Mouse (Mus musculus) hindbrain, embryonic 16.5 days (tissue): ENCODE results near the gene Dus1l. TPM values are rescaled to one million over a fixed set of nuclear protein-coding genes. Genes with fewer than 3 reads are reported as not detected.
"Not testable (repeated sequence)": the region's sequence is repeated elsewhere in the genome, so short reads cannot be mapped to it uniquely, and the experiment has no call there.

Source experiments
- ATAC-seq: fragments of 200-750 bp; cut with Nextera tagmentation; 2 replicates; pipeline ENCODE4 v1.8.0; 2017; ENCODE audit warnings: moderate TSS enrichment, moderate library complexity
- H3K27ac ChIP-seq: fragments of 300-500 bp; sonication (generic); 2 replicates; pipeline ENCODE4 v1.5.1; 2014; ENCODE audit warnings: low read depth, mild to moderate bottlenecking, control low read depth, low read length, moderate library complexity
- H3K27me3 ChIP-seq: fragments of 300-500 bp; sonication (generic); replicated peaks from 2 replicates; pipeline ENCODE4 v1.6.1; 2014; ENCODE audit warnings: low read length; ENCODE audit not compliant: control insufficient read depth, insufficient read depth
- H3K36me3 ChIP-seq: fragments of 300-500 bp; sonication (generic); 2 replicates; pipeline ENCODE4 v1.6.1; 2014; ENCODE audit warnings: mild to moderate bottlenecking, low read length, moderate library complexity, mixed read lengths; ENCODE audit not compliant: control insufficient read depth, insufficient read depth
- H3K4me1 ChIP-seq: fragments of 300-500 bp; sonication (generic); 2 replicates; pipeline ENCODE4 v1.6.1; 2014; ENCODE audit warnings: low read depth, low read length; ENCODE audit not compliant: control insufficient read depth, insufficient read depth
- H3K4me2 ChIP-seq: fragments of 300-500 bp; sonication (generic); 2 replicates; pipeline ENCODE4 v1.6.1; 2014; ENCODE audit warnings: mild to moderate bottlenecking, low read length, control low read depth, moderate library complexity
- H3K4me3 ChIP-seq: fragments of 300-500 bp; sonication (generic); 2 replicates; pipeline ENCODE4 v1.5.1; 2014; ENCODE audit warnings: mild to moderate bottlenecking, low read length, control low read depth, moderate library complexity
- H3K9ac ChIP-seq: fragments of 300-500 bp; sonication (generic); 2 replicates; pipeline ENCODE4 v1.6.1; 2014; ENCODE audit warnings: low read depth, mild to moderate bottlenecking, control low read depth, low read length, moderate library complexity
- H3K9me3 ChIP-seq: fragments of 300-500 bp; sonication (generic); 2 replicates; pipeline ENCODE4 v1.6.1; 2014; ENCODE audit warnings: mild to moderate bottlenecking, low read length, moderate library complexity; ENCODE audit not compliant: control insufficient read depth
- WGBS: fragments of 180-500 bp; shearing (Covaris S2); extraction: QIAGEN DNeasy Blood & Tissue Kit; methylation state at CpG from one replicate; pipeline ENCODE4 v1.1.7; 2014; 5-methylcytosine and 5-hydroxymethylcytosine counted together
- polyA plus RNA-seq: library from polyadenylated mRNA; unstranded; fragments of >200 nt; fragmentation: Nextera tagmentation; extraction: Ambion mirVana; gene quantifications from 2 replicates; pipeline ENCODE4 v1.2.1, GENCODE M21; 2015

Dus1l gene
- polyA plus RNA-seq, 1 experiment from 2014 or later, result 48.5 TPM

GRCm38 (mm10) chr11:120804274-120804673 lies 8.1 kb upstream of the Dus1l start:
- 84% methylated on average over 7 of the region's 7 CpGs for WGBS
- no peak overlapping the region for H3K4me2 ChIP-seq
- H3K9me3 ChIP-seq, result no peaks in the 10 kb centered on the region
- H3K36me3 ChIP-seq, result peaks cover 40% of the 10 kb centered on the region
- ATAC-seq, result no peak
- H3K4me3 ChIP-seq, result no peak overlapping the region
- H3K4me1 ChIP-seq, result no peaks in the 10 kb centered on the region
- H3K27ac ChIP-seq, result no peak overlapping the region
- no peaks in the 10 kb centered on the region for H3K27me3 ChIP-seq
- H3K9ac ChIP-seq, result no peak overlapping the region

GRCm38 (mm10) chr11:120800061-120800904 lies 4.1 kb upstream of the Dus1l start:
- peak; percentile 61; the same call in 1 of the 2 replicates for ATAC-seq
- H3K27ac ChIP-seq, result peak overlapping the region; percentile 19; the same call in 1 of the 2 replicates
- H3K9ac ChIP-seq, result no peak overlapping the region
- WGBS, result 17% methylated on average over 10 of the region's 10 CpGs
- H3K9me3 ChIP-seq, result no peaks in the 10 kb centered on the region
- peaks cover 6% of the 10 kb centered on the region for H3K4me1 ChIP-seq
- no peak overlapping the region for H3K4me3 ChIP-seq
- 0 out of 2 replicates have a peak, but pooled peaks cover 4% of the 10 kb centered on the region for H3K36me3 ChIP-seq
- H3K27me3 ChIP-seq, result no peaks in the 10 kb centered on the region
- peak overlapping the region; percentile 25 for H3K4me2 ChIP-seq

GRCm38 (mm10) chr11:120799316-120799890 lies 3.2 kb upstream of the Dus1l start:
- ATAC-seq, result no peak
- no peak overlapping the region for H3K27ac ChIP-seq
- H3K4me2 ChIP-seq, result peak overlapping the region; percentile 25; the same call in 1 of the 2 replicates
- H3K27me3 ChIP-seq, result no peaks in the 10 kb centered on the region
- peaks cover 13% of the 10 kb centered on the region for H3K4me1 ChIP-seq
- H3K36me3 ChIP-seq, result no peaks in the 10 kb centered on the region
- H3K4me3 ChIP-seq, result no peak overlapping the region
- no peak overlapping the region; the same call in 1 of the 2 replicates for H3K9ac ChIP-seq
- WGBS, result 71% methylated on average over 6 of the region's 6 CpGs
- no peaks in the 10 kb centered on the region for H3K9me3 ChIP-seq

GRCm38 (mm10) chr11:120798244-120798643 lies 2.0 kb upstream of the Dus1l start:
- H3K9me3 ChIP-seq, result no peaks in the 10 kb centered on the region
- no peak overlapping the region for H3K4me3 ChIP-seq
- 84% methylated on average over 3 of the region's 3 CpGs for WGBS
- no peaks in the 10 kb centered on the region for H3K36me3 ChIP-seq
- no peaks in the 10 kb centered on the region for H3K27me3 ChIP-seq
- H3K27ac ChIP-seq, result no peak overlapping the region
- no peak overlapping the region for H3K9ac ChIP-seq
- peaks cover 13% of the 10 kb centered on the region for H3K4me1 ChIP-seq
- no peak overlapping the region for H3K4me2 ChIP-seq
- ATAC-seq, result no peak

GRCm38 (mm10) chr11:120796614-120796946 lies 377 bp upstream of the Dus1l start:
- Histone ChIP-seq H3K36me3 (peaks cover 16% of the 10 kb centered on the region), H3K4me3 (peak overlapping the region; percentile 99), H3K27me3 (no peaks in the 10 kb centered on the region), H3K27ac (peak overlapping the region; percentile 87), H3K4me2 (peak overlapping the region; percentile 51), H3K4me1 (peaks cover 13% of the 10 kb centered on the region), H3K9me3 (no peaks in the 10 kb centered on the region), H3K9ac (peak overlapping the region; percentile 63)
- WGBS, result 27% methylated on average over 8 of the region's 8 CpGs
- ATAC-seq, result no peak

GRCm38 (mm10) chr11:120792652-120793051 lies 3.6 kb downstream of the Dus1l start:
- Histone ChIP-seq H3K36me3 (peaks cover 36% of the 10 kb centered on the region), H3K4me3 (no peak overlapping the region), H3K9me3 (no peaks in the 10 kb centered on the region), H3K9ac (no peak overlapping the region), H3K27ac (no peak overlapping the region), H3K27me3 (no peaks in the 10 kb centered on the region), H3K4me2 (no peak overlapping the region), H3K4me1 (peaks cover 13% of the 10 kb centered on the region)
- 93% methylated on average over 9 of the region's 9 CpGs for WGBS
- no peak for ATAC-seq

- Histone ChIP-seq H3K27me3 (no peaks in the 10 kb centered on the region), H3K9ac (no peak overlapping the region), H3K27ac (no peak overlapping the region), H3K36me3 (peaks cover 44% of the 10 kb centered on the region), H3K4me3 (no peak overlapping the region), H3K9me3 (no peaks in the 10 kb centered on the region), H3K4me1 (peaks cover 11% of the 10 kb centered on the region), H3K4me2 (no peak overlapping the region)
- no peak for ATAC-seq
- 91% methylated on average over 3 of the region's 3 CpGs for WGBS
These were observed 6.4 kb downstream of the Dus1l start for GRCm38 (mm10) chr11:120789810-120790209.

- Histone ChIP-seq H3K4me1 (peaks cover 9% of the 10 kb centered on the region), H3K27me3 (no peaks in the 10 kb centered on the region), H3K4me3 (no peak overlapping the region), H3K27ac (no peak overlapping the region), H3K4me2 (no peak overlapping the region), H3K9ac (no peak overlapping the region), H3K36me3 (peaks cover 44% of the 10 kb centered on the region), H3K9me3 (no peaks in the 10 kb centered on the region)
- no peak for ATAC-seq
- 79% methylated on average over 4 of the region's 4 CpGs for WGBS
These were observed 6.8 kb downstream of the Dus1l start for GRCm38 (mm10) chr11:120789355-120789754.

- not testable (repeated sequence) for H3K27me3 ChIP-seq, ATAC-seq, H3K9ac ChIP-seq, H3K4me3 ChIP-seq, H3K9me3 ChIP-seq, H3K4me2 ChIP-seq, H3K4me1 ChIP-seq, H3K27ac ChIP-seq
- H3K36me3 ChIP-seq, result peaks cover 44% of the 10 kb centered on the region
- 96% methylated on average over 9 of the region's 10 CpGs for WGBS
These were observed 7.7 kb downstream of the Dus1l start for GRCm38 (mm10) chr11:120788460-120788859.
